Mouse (Mus musculus) left cerebral cortex, adult 11 months (tissue): Measurements from ENCODE around the gene Myadml2.

Experiments used
- DNase-seq: peaks from one replicate; pipeline ENCODE4 v3.0.0; 2022; ENCODE audit warnings: low spot score

Myadml2 gene

DNA sequence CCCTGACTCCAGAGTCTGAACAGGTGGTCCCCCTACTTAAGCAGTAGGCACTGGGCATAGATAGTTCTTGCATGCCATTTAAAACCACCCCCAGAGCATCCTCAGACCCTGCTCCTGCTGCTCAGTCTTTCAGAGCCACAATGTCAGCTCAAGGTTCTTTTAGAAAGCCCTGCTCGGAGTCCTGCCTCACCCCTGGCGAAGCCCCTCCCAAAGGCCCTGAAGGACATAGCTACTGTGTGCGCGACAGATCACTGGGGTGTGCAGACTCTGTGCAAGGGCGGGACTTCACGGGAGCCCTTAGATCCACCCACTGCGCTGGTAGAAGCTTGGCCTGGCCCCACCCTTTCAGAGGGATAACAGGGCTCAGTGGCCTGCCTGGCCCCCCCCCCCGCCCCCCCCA is 38.7 kb downstream of the Myadml2 start:
- no peak for DNase-seq

DNA sequence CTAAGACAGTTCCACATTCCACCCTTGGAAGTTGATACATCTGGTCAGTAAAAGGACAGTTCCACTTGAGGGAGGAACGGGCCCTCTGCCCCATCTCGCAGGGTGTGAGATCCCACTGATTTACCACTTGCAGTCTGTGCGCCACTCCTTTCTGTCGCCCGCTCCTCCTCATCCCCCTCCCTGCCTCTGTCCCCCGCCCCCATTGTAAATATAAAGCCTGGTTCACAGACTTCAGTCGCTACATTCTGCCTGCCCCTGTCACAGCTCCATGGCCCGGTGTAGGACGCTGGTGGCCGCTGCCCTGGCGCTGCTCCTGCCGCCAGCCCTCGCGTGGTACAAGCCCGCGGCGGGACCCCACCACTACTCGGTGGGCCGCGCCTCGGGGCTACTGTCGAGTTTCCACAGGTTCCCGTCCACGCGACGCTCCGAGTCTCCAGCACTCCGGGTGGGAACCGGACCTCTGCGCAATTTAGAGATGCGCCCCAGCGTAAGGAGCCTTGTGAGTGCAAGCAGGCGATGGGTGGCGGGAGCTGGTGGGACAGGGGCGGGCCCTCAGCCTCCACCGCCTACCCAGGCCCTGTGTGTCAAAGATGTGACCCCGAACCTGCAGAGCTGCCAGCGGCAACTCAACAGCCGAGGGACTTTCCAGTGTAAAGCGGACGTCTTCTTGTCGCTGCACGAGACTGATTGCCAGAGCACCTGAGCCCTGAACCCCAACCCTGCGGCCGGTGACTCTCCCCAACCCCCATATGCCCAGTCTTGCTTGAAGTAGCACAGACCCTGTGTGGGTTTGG is 39.5 kb downstream of the Myadml2 start, which contains the start of gene Npb:
Gene Npb, plus strand, starts transcription at position 237 of the 794 bp plus-strand sequence.
- DNase-seq: no peak

DNA sequence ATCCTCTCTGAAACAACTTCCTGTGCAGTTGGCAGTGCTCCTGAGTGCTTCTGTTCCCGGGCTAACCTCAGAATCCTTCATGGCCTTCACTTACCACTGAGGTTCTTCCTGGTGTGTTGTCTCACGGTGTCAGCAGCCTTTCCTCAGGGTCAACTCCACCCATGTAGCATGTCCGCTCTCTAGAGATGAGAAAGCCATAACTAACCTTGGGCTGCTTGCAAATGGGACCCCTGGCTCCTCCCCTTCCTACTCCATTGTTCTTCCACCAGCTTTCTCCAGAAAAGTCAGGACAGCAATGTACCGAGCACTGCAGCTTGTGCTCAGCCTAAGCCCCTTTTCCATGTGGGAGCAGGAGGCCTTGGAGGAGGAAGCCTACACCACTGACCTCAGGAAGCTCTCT is 41.2 kb downstream of the Myadml2 start:
- no peak for DNase-seq

DNA sequence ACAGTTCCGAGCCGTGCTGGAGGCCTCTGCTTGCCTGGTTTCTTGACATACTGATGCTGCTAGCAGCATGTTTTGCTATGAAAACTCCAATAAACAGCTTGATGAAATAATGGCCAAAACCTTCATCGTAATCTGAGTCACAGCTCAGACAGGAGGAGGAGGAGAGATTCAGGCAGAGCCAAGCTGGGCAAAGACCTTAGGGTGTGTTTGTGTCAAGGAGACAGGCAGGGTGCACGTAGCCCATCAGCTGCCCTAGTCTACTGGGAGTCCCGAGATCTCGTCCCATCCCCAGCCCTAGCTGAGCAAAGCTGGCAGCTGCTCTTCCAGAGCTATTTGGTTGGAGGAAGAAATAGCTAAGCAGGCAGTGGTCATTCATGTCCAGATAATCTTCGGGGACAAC is 42.3 kb downstream of the Myadml2 start:
- DNase-seq: no peak

DNA sequence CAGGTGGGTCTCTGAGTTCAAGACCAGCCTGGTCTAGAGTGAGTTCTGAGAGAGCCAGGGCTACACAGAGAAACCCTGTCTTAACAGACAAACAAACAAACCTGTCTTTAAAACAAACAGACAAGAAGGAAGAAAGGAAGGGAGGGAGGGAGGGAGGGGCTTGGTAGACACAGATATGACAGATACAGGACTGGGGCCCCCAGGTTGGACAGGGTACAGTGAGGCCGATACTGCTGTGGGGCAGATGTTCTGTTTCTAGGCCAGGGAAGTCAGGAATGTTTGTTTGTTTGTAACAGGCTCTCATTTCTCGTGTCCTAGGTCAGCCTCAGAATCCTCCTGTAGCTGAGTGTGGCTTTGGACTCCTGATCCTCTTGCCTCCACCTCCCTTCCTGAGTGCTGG is 44.4 kb downstream of the Myadml2 start:
- no peak for DNase-seq

DNA sequence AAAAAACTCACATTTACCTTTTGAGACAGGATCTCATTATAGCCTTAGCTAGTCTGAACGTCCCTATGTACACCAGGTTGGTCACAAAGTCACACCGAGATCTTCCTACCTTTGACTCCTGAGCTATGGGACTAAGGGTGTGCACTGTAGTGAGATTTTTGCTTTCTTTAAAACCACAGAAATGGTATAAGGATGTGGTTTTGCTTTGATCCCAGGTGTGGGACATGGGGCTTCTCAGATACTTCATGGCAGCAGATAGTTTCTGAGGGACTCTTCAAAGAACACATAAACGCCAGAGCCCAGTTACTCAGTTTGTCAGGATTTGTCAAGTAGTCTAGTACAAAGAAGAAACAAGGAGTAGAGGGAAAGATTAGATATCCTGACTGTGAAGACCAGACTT is 47.2 kb downstream of the Myadml2 start:
- no peak for DNase-seq

DNA sequence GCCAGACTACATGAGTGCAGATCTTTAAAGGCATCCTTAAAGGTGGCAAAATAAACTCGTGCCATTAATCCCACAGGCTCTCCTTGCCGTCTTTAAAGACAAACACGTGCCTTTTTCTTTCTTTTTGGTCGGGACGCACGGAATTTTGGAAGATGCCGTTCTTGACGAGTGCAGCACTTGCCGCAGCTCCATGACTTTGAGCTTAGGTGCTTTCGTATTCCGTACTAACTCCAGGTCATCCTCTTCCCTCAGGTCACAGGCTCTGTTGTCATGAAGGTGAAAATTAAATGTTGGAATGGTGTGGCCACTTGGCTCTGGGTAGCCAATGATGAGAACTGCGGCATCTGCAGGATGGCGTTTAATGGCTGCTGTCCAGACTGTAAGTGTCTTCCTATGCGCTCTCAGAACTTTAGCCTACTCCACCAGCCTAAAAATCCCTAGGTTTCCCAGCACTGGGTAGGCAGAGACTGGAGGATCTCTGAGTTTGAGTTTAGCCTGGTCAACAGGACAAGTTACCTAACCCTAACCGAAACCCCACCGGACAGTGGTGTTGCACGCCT is 48.9 kb downstream of the Myadml2 start:
- no peak for DNase-seq

DNA sequence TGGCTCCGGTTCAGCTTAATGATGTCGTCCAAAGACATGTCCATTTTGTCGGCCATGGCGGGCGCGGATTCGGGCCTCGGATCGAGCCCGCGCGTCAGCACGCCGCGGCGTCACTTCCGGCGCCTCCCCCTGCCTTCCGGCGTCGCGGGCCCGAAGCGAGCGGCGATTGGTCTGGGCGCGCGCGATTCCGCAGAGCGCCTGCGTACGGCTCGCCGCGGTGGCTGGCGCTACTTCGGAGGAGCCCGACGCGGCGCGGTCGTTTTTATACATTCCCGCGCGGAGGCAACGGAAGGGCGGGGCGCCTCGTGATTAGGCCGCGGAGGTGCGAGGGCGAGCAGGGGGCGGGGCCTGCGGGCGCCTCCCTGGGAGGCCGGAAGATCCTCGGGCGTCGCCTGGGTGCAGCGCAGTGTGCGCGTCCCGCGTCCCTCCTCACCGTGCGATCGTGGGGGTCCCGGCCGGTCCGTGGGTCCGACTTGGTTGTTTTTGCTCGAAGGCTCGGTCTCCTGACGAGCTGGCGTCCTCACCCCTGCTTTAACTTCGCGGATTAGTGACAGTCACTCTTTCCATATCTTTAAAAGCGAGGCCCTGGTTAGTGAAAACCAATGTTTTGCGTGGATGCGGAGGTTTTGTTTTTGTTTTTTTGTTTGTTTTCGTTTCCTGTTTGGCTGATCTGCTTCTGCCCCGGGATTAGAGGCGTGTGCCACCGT is 49.5 kb downstream of the Myadml2 start, which contains the start of the genes Alyref and Anapc11:
Gene Alyref, minus strand, starts transcription at position 83 of the 707 bp plus-strand sequence.
Gene Anapc11, plus strand, starts transcription at position 139 of the 707 bp plus-strand sequence.
- DNase-seq: peak; percentile 87

DNA sequence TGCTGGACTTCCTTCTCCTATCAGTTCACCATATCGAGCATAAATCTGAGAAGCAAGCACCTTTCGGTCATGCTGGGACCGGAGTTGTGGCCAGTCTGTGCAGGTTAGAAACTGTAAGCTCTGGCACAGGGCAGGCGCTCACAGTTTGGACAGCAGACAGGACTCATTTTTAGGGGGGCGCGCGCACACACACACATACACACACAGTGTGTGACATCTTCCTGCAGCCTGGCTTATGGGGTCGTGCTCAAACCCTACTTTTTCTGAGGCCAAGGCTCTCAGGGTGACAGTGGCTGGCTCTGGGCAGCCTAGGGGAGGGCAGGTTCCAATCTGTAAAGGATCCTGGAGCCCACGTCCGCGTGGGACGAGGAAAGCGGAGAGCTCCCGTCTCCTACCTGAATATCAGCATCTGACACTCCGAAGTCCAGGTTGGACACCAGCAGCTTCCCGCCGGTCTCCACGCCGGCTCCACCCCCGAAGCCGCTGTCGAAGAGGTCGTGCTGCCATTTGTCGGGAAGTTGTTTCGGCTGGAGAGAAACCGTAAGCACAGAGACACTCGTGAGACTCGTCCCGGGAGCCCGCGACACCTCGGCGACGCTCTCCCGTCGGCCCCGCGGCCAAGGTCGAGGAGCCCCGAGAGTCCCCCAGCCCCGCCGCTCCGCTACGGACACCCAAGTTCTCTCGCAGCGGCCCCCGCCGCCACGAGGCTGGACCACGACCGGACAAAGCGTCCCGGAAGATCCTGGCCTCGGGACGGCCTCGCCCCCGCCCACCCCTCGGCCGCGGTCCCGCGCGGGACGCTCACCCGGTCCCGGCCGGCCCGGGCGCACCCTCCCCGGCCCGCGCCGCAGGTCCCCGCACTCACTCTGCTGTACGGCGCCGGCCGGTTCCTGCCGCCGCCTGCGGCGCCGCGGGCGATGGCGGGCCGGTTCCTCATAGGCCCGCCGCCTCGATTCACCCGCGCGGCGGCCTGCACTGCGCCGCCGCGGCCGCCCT is 50.4 kb downstream of the Myadml2 start:
- DNase-seq: no peak
